Mouse (Mus musculus) midbrain, embryonic 16.5 days (tissue): ENCODE data around the gene Tmem102. TPM values are rescaled to one million over a fixed set of nuclear protein-coding genes. Genes with fewer than 3 reads are reported as not detected.
A peak's percentile ranks its signal among the peaks of the same experiment; 100 is the strongest.

Experiments used
- ATAC-seq: fragments of 200-750 bp; cut with Nextera tagmentation; 2 replicates; pipeline ENCODE4 v1.8.0; 2017; ENCODE audit warnings: moderate TSS enrichment
- H3K27ac ChIP-seq: fragments of 300-500 bp; sonication (generic); 2 replicates; pipeline ENCODE4 v1.5.1; 2014; ENCODE audit warnings: mild to moderate bottlenecking, low read length, mixed read lengths
- H3K27me3 ChIP-seq: fragments of 300-500 bp; sonication (generic); 2 replicates; pipeline ENCODE4 v1.6.1; 2014; ENCODE audit warnings: low read depth, low read length, mixed read lengths; ENCODE audit not compliant: control insufficient read depth, insufficient read depth
- H3K36me3 ChIP-seq: fragments of 300-500 bp; sonication (generic); 2 replicates; pipeline ENCODE4 v1.6.1; 2014; ENCODE audit warnings: mild to moderate bottlenecking, low read length, moderate library complexity, mixed read lengths; ENCODE audit not compliant: control insufficient read depth, insufficient read depth
- H3K4me1 ChIP-seq: fragments of 300-500 bp; sonication (generic); 2 replicates; pipeline ENCODE4 v1.6.1; 2014; ENCODE audit warnings: mild to moderate bottlenecking, low read length, mixed read lengths; ENCODE audit not compliant: control insufficient read depth, insufficient read depth
- H3K4me2 ChIP-seq: fragments of 300-500 bp; sonication (generic); 2 replicates; pipeline ENCODE4 v1.6.1; 2014; ENCODE audit warnings: mild to moderate bottlenecking, low read length, mixed read lengths
- H3K4me3 ChIP-seq: fragments of 300-500 bp; sonication (generic); 2 replicates; pipeline ENCODE4 v1.5.1; 2014; ENCODE audit warnings: low read depth, mild to moderate bottlenecking, low read length, moderate library complexity, mixed read lengths
- H3K9ac ChIP-seq: fragments of 300-500 bp; sonication (generic); 2 replicates; pipeline ENCODE4 v1.6.1; 2014; ENCODE audit warnings: low read depth, low read length, mixed read lengths
- H3K9me3 ChIP-seq: fragments of 300-500 bp; sonication (generic); replicated peaks from 2 replicates; pipeline ENCODE4 v1.6.1; 2014; ENCODE audit warnings: mild to moderate bottlenecking, low read length, mixed read lengths; ENCODE audit not compliant: control insufficient read depth, poor library complexity, severe bottlenecking
- WGBS: fragments of 180-500 bp; shearing (Covaris S2); extraction: QIAGEN DNeasy Blood & Tissue Kit; methylation state at CpG from one replicate; pipeline ENCODE4 v1.1.7; 2014; 5-methylcytosine and 5-hydroxymethylcytosine counted together
- polyA plus RNA-seq: library from polyadenylated mRNA; unstranded; fragments of >200 nt; fragmentation: Nextera tagmentation; extraction: Ambion mirVana; gene quantifications from 2 replicates; pipeline ENCODE4 v1.2.1, GENCODE M21; 2015

Tmem102 gene
- polyA plus RNA-seq, 1 experiment from 2014 or later, result 0.54 TPM

- WGBS, result 63% methylated on average over 13 of the region's 13 CpGs
- H3K9me3 ChIP-seq, result no peaks in the 10 kb centered on the region
- no peaks in the 10 kb centered on the region for H3K36me3 ChIP-seq
- peaks cover 23% of the 10 kb centered on the region for H3K4me1 ChIP-seq
- H3K27me3 ChIP-seq, result no peaks in the 10 kb centered on the region
- H3K27ac ChIP-seq, result peak overlapping the region; percentile 86
- peak overlapping the region; percentile 68 for H3K4me2 ChIP-seq
- peak overlapping the region; percentile 89 for H3K4me3 ChIP-seq
- H3K9ac ChIP-seq, result peak overlapping the region; percentile 96
- no peak; the same call in 1 of the 2 replicates for ATAC-seq
Measured at GRCm38 (mm10) chr11:69766872-69767624, 38.4 kb downstream of the Tmem102 start.

GRCm38 (mm10) chr11:69766126-69766609, 39.3 kb downstream of the Tmem102 start:
- Histone ChIP-seq H3K9ac (peak overlapping the region; percentile 96), H3K36me3 (no peaks in the 10 kb centered on the region), H3K27me3 (no peaks in the 10 kb centered on the region), H3K4me3 (peak overlapping the region; percentile 89), H3K27ac (peak overlapping the region; percentile 86), H3K4me2 (peak overlapping the region; percentile 68), H3K4me1 (peaks cover 23% of the 10 kb centered on the region), H3K9me3 (no peaks in the 10 kb centered on the region)
- ATAC-seq, result peak; percentile 82
- under 1% methylated on average over 37 of the region's 37 CpGs for WGBS

- Histone ChIP-seq H3K4me2 (peak within 1 kb of the TSS; percentile 68), H3K27ac (peak within 1 kb of the TSS; percentile 86), H3K36me3 (no peaks in the 10 kb centered on the region), H3K9ac (peak within 1 kb of the TSS; percentile 96), H3K9me3 (no peaks in the 10 kb centered on the region), H3K4me1 (peaks cover 25% of the 10 kb centered on the region), H3K4me3 (peak within 1 kb of the TSS; percentile 89), H3K27me3 (no peaks in the 10 kb centered on the region)
- peak; percentile 68 for ATAC-seq
- WGBS, result 19% methylated on average over 31 of the region's 55 CpGs
Measured at GRCm38 (mm10) chr11:69765221-69766125, 40.0 kb downstream of the Tmem102 start, which contains the start of gene Zbtb4. TSS of gene Zbtb4 (plus strand) at chr11:69765912.

GRCm38 (mm10) chr11:69763551-69763950, 41.9 kb downstream of the Tmem102 start:
- H3K9ac ChIP-seq, result no peak overlapping the region
- no peak for ATAC-seq
- no peak overlapping the region for H3K4me3 ChIP-seq
- 74% methylated on average over 7 of the region's 7 CpGs for WGBS
- peaks cover 35% of the 10 kb centered on the region for H3K4me1 ChIP-seq
- H3K9me3 ChIP-seq, result no peaks in the 10 kb centered on the region
- no peaks in the 10 kb centered on the region for H3K27me3 ChIP-seq
- no peaks in the 10 kb centered on the region for H3K36me3 ChIP-seq
- H3K4me2 ChIP-seq, result no peak overlapping the region
- no peak overlapping the region for H3K27ac ChIP-seq

- WGBS, result 81% methylated on average over 1 of the region's 1 CpGs
- no peak within 1 kb of the TSS for H3K4me3 ChIP-seq
- H3K27ac ChIP-seq, result peak within 1 kb of the TSS; percentile 99
- H3K4me2 ChIP-seq, result no peak within 1 kb of the TSS
- H3K9me3 ChIP-seq, result no peaks in the 10 kb centered on the region
- ATAC-seq, result no peak
- H3K36me3 ChIP-seq, result no peaks in the 10 kb centered on the region
- no peaks in the 10 kb centered on the region for H3K27me3 ChIP-seq
- no peak within 1 kb of the TSS for H3K9ac ChIP-seq
- peaks cover 29% of the 10 kb centered on the region for H3K4me1 ChIP-seq
Measured at GRCm38 (mm10) chr11:69761868-69762267, 43.6 kb downstream of the Tmem102 start, which contains the start of gene Slc35g3. TSS of gene Slc35g3 (minus strand) at chr11:69761968.

- Histone ChIP-seq H3K27me3 (no peaks in the 10 kb centered on the region), H3K27ac (peak overlapping the region; percentile 99), H3K4me2 (no peak overlapping the region), H3K4me1 (peaks cover 36% of the 10 kb centered on the region), H3K4me3 (no peak overlapping the region), H3K9me3 (no peaks in the 10 kb centered on the region), H3K36me3 (no peaks in the 10 kb centered on the region), H3K9ac (no peak overlapping the region)
- WGBS, result 96% methylated on average over 7 of the region's 7 CpGs
- no peak for ATAC-seq
Measured at GRCm38 (mm10) chr11:69760901-69761200, 44.6 kb downstream of the Tmem102 start.

GRCm38 (mm10) chr11:69760160-69760900, 45.1 kb downstream of the Tmem102 start:
- peak overlapping the region; percentile 53 for H3K4me3 ChIP-seq
- H3K27me3 ChIP-seq, result no peaks in the 10 kb centered on the region
- H3K4me2 ChIP-seq, result peak overlapping the region; percentile 81
- H3K9me3 ChIP-seq, result no peaks in the 10 kb centered on the region
- 75% methylated on average over 14 of the region's 14 CpGs for WGBS
- peaks cover 38% of the 10 kb centered on the region for H3K4me1 ChIP-seq
- peak overlapping the region; percentile 77 for H3K9ac ChIP-seq
- H3K27ac ChIP-seq, result peak overlapping the region; percentile 99
- no peak for ATAC-seq
- no peaks in the 10 kb centered on the region for H3K36me3 ChIP-seq

GRCm38 (mm10) chr11:69758971-69759721, 46.3 kb downstream of the Tmem102 start:
- under 1% methylated on average over 37 of the region's 37 CpGs for WGBS
- H3K9me3 ChIP-seq, result no peaks in the 10 kb centered on the region
- H3K9ac ChIP-seq, result peak overlapping the region; percentile 77
- no peaks in the 10 kb centered on the region for H3K36me3 ChIP-seq
- peak overlapping the region; percentile 99 for H3K27ac ChIP-seq
- peak; percentile 88 for ATAC-seq
- peak overlapping the region; percentile 53 for H3K4me3 ChIP-seq
- H3K27me3 ChIP-seq, result no peaks in the 10 kb centered on the region
- H3K4me2 ChIP-seq, result peak overlapping the region; percentile 81
- H3K4me1 ChIP-seq, result peaks cover 40% of the 10 kb centered on the region
